Mouse (Mus musculus) spleen, embryonic (tissue): Measurements from ENCODE around the gene Gm27179.
"Not testable (repeated sequence)": the region's sequence is repeated elsewhere in the genome, so short reads cannot be mapped to it uniquely, and the experiment has no call there.

ENCODE experiments used
- CTCF ChIA-PET: fragments of 350-600 bp; sonication (Branson Sonifier 250); formaldehyde crosslinking; loops from one replicate; lab custom pipeline; 2022; lab: Charles Lee

The Gm27179 gene

DNA sequence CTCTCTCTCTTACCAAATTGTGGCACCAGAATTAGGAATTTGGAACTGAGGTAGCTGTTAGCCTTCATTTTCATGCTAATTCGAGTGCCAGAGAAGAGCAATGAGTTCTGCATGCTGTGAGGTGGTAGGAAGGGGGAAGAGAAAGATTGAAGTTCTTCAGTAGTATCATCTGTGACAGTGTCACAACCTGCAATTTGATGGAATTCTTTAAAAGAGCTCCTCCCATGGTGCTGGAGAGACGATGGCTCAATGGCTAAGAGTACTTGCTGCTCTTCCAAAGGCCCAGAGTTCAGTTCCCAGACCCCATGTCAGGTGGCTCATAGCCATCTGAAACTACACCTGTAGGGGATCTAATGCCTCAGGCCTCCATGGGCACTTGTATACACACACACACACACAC, at the start of gene Gm27179:
Gm27179 (minus strand) TSS at position 101 of the 400 bp plus-strand sequence.
- CTCF ChIA-PET: not testable (repeated sequence)

DNA sequence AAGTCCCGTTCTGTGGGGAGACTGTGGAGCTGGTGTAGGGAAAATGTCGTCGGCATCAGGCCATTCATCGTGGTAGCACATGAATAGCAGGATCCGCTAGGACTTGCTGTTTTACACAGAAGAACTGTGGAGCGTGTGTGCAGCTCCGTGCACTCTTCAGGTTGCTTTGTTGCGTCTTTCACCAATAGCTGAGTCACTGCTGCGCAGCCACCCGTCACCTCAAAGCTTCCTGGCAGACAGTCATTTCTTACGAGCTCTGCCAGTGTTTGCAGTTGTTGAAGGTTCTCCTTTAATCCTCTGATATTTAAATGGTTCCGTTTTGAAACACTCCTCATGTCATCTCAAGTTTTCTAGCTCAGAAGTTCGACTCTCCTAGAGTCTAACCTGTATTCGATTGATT, 45.2 kb upstream of the Gm27179 start:
- CTCF ChIA-PET: not testable (repeated sequence)

DNA sequence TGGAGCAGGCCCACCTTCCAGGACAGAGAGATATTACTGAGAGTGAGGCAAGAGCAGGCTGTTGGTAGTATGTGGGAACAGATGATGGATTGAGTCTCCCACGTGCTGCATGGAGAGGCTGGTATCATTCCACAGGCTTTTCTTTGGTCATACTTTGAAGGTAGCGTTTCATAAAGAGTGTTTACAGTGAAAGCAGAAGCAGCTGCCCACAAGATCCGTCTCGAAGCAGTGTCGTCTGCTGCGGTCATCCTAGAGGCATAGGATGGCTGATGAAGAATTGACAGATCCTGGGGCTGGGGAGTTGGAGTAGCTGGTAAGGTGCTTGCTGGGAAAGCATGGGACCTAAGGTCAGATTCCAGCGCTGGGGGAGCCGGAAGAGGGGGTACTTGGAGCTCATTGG, 44.5 kb upstream of the Gm27179 start:
- CTCF ChIA-PET: not testable (repeated sequence)

- CTCF ChIA-PET: not testable (repeated sequence)
Observed at GRCm38 (mm10) chr14:69555110-69555831, 42.9 kb upstream of the Gm27179 start, which contains the start of gene Entpd4b. TSS of gene Entpd4b (plus strand) at chr14:69555424.

DNA sequence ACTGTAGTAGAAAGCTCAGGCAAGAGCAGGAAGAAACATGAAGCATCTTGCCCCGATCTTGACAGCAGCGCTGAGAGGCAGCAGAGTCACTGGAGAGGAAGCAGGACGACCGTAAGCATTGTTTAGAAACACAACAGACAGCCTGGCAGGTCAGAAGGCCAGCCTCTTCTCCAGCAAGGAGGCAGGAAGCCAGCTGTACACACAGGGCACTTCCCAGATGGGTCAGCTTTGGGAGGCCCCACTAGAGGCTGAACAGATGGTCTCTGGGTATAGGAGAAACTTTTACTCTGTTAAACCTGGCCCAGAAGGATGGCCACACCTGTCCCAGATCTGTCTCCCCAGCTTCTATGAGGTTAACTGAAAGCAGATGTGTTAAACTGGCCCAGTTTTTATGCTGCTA, 35.0 kb upstream of the Gm27179 start:
- CTCF ChIA-PET: not testable (repeated sequence)

- CTCF ChIA-PET: not testable (repeated sequence)
Observed at GRCm38 (mm10) chr14:69545052-69545451, 32.7 kb upstream of the Gm27179 start.

DNA sequence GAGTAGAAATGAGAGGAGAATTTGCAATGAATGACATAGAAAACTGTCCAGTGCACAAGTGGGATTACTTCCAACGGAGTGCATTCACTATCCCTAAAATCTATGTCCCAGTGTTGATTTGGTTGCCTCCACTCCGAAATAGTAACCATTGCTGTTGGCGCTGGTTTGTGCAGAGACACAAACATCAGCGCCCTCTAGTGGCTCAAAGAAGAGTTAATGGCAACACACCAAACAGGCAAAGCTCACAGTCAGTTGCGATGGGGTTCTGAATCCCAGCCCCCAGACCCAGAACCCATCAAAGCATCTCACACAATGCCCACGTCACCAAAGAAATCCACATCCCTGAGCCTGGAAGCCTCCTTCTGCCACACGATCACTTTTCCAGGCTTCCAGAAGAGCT, 31.7 kb upstream of the Gm27179 start:
- CTCF ChIA-PET: not testable (repeated sequence)

GRCm38 (mm10) chr14:69542695-69543094, 30.3 kb upstream of the Gm27179 start:
- CTCF ChIA-PET: not testable (repeated sequence)

- CTCF ChIA-PET: not testable (repeated sequence)
Observed at GRCm38 (mm10) chr14:69540113-69540512, 27.8 kb upstream of the Gm27179 start.

- CTCF ChIA-PET: not testable (repeated sequence)
Observed at GRCm38 (mm10) chr14:69536539-69536938, 24.2 kb upstream of the Gm27179 start.

DNA sequence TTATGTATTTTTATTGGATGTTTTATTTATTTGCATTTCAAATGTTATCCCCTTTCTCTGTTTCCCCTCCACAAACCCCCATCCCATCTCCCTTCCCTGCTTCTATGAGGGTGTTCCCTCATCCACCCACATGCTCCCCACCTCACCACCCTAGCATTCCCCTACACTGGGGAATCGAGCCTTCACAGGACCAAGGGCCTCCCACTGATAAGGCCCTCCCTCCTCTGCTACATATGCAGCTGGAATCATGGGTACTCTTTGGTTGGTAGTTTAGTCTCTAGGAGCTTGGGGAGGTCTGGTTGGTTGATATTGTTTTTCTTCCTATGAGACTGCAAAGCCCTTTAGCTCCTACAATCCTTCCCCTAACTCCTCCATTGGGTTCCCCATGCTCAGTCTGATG, 13.9 kb upstream of the Gm27179 start:
- CTCF ChIA-PET: not testable (repeated sequence)

DNA sequence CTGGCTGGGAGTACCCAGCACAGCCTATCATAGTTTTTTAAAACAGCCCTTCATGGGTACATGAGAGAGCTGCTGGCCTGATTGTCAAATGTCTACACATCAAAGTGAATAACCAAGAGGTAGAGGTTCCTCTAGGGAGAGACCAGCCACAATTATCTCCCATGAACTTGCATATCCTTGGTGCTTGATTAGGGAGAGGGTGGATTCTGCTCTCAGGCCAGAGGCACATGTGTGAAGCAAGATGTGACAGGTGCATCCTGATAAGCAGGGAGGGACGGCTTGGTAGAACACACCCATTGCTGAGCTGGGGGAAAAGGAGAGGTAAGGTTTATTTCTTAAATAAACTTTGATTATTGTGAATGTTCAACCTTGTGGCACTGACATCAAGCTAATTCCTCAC, 10.7 kb upstream of the Gm27179 start:
- CTCF ChIA-PET: not testable (repeated sequence)

DNA sequence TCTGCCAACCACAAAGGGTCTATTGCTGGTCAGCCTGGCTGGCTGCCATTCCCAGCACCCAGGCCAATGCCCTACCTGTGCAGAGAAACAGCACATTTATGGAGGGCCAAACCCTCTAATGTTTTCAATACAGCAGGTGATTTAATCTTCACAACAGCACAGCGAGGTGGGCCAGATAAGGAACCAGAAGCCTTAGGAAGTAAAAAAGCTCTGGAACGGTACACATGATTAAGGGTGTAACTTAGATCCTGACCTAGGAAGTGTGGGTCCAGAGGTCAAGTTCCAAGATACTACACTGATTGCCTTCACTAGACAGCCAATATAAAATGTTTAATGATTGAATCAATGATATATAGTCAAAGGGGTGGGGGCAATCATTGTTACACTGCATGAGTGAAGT, 8.5 kb upstream of the Gm27179 start:
- CTCF ChIA-PET: not testable (repeated sequence)

- CTCF ChIA-PET: not testable (repeated sequence)
Observed at GRCm38 (mm10) chr14:69507000-69507399, 5.3 kb downstream of the Gm27179 start.

GRCm38 (mm10) chr14:69503174-69503573, 9.2 kb downstream of the Gm27179 start, which contains the start of gene Gm16867:
TSS of gene Gm16867 (minus strand) at chr14:69503362.
- CTCF ChIA-PET: not testable (repeated sequence)

DNA sequence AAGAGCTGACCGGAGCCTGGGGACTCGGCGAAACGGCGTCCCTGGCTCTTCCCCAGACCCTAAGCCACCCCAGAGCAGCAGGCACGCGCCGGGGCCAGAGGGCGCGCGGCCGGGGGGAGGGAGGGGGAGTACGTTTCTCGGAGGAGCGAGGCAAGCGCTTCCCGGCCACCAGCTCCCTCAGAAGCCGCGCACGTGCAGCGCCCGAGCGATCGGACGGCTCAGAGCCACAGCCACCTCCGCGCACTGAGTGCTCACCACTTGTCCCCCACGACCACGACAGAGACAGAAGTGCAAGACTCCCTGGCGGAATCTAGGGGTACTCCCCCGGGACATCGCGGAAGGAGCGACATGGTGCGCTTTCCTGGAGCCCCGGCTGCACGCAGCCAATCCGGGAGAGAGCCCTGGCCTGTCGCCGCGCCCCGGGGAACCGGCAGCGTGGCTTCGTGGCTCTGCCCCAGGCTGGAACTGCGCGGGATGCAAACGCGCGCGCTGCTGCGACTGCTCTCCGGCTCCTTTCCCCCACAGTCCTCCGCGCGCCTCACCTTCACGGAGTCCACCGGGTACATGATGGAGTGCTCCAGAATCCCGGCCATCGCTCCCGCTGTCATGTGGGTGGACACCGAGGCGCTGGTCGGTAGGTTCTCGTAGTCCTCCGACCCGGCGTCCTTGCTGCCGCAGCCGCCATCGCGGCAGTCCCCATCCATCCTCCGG, 9.8 kb downstream of the Gm27179 start:
- CTCF ChIA-PET: not testable (repeated sequence)

GRCm38 (mm10) chr14:69496259-69496658, 16.1 kb downstream of the Gm27179 start:
- CTCF ChIA-PET: not testable (repeated sequence)

GRCm38 (mm10) chr14:69494946-69495345, 17.4 kb downstream of the Gm27179 start:
- CTCF ChIA-PET: not testable (repeated sequence)

GRCm38 (mm10) chr14:69494522-69494921, 17.8 kb downstream of the Gm27179 start:
- CTCF ChIA-PET: not testable (repeated sequence)

DNA sequence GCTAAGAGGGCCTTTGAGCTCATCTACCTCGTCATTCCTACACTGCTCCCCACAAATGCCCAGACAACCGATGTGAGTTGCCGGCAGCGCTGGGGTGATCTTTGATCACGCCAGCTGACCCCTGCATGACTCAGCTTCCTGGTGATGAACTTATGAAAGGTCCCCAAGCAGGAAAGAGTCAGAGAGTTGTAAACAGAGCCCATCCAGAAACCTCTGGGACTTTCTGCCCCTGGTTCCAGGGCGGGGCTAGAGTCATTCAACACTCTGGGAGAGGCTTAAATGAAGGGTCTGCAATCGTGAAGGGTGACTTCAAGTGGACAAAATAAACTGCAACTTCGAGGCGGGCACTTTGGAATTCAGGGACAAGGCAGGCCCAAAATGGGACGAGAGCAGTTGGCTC, 24.3 kb downstream of the Gm27179 start:
- CTCF ChIA-PET: not testable (repeated sequence)

- CTCF ChIA-PET: not testable (repeated sequence)
Observed at GRCm38 (mm10) chr14:69485466-69486135, 26.7 kb downstream of the Gm27179 start.

GRCm38 (mm10) chr14:69473941-69474646, 38.3 kb downstream of the Gm27179 start:
- CTCF ChIA-PET: not testable (repeated sequence)
